Mouse (Mus musculus): ENCODE measurements around the gene Slc16a13. TPM values are rescaled to one million over a fixed set of nuclear protein-coding genes. Genes with fewer than 3 reads are reported as not detected.
"Not testable (repeated sequence)": the region's sequence is repeated elsewhere in the genome, so short reads cannot be mapped to it uniquely, and the experiment has no call there.

The Slc16a13 gene
- total RNA-seq, 1 experiment: 12.4 TPM

DNA sequence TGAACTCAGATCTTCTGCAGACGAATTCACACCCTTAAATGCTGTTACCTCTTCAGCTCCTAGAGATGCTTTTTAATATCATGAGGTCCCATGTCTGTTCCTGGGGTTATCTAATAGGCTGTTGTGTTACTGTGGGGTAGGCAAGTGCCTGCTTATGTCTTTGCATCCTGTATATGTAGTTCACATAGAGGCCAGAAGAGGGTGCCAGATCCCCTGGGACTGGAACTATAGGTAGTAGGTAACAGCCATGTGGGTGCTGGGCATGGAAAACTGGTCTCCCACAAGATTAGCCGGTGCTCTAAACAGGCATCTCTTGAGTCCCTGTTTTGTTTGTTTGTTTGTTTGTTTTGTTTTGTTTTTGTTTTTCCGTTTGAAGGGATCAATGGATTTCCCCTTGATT, 49.0 kb downstream of the Slc16a13 start:
- no peaks in the 10 kb centered on the region; the same call in 1 of the 2 replicates for H3K9me3 ChIP-seq (ENCODE audit: control insufficient read depth, insufficient read depth, low read depth, low read length)
- no peak overlapping the region for H3K9ac ChIP-seq (ENCODE audit: insufficient read depth, low read depth, low read length, poor library complexity, severe bottlenecking)
- no peaks in the 10 kb centered on the region for H3K4me1 ChIP-seq (ENCODE audit: control insufficient read depth in 2 of 2, insufficient read depth in 2 of 2, low read length in 2 of 2, poor library complexity in 1 of 2)
- no peak for TF ChIP-seq HCFC1 (IDR thresholded peaks at IDR 0.05; ENCODE audit: borderline replicate concordance, insufficient read depth, low read length)
- no peak for TF ChIP-seq ZNF384 (IDR thresholded peaks at IDR 0.05; ENCODE audit: low read depth, low read length)
- TF ChIP-seq ZC3H11A (IDR thresholded peaks at IDR 0.05; ENCODE audit: borderline replicate concordance, low read depth, low read length): peak; percentile 45; the same call in 1 of the 2 replicates
- H3K4me3 ChIP-seq (ENCODE audit: insufficient read depth in 1 of 2, low read depth in 1 of 2, low read length in 2 of 2, poor library complexity in 1 of 2, severe bottlenecking in 1 of 2): no peak overlapping the region
- in situ Hi-C loops (cut with MboI; ENCODE audit: low sequenced_read_pairs in 2 of 2, unreplicated experiment in 2 of 2): loop anchor here in 1 of 2 experiments (10.0 kb wide), 1 partner anchor 117 kb away; the partner anchor contains the start of gene Asgr1
- H3K27ac ChIP-seq (ENCODE audit: insufficient read depth, low read depth, low read length, poor library complexity, severe bottlenecking): no peak overlapping the region
- no peaks in the 10 kb centered on the region for H3K36me3 ChIP-seq (ENCODE audit: control insufficient read depth, insufficient read depth, low read length, poor library complexity, severe bottlenecking)
- peak; percentile 85 for DNase-seq (ENCODE audit: low read depth, low spot score)

DNA sequence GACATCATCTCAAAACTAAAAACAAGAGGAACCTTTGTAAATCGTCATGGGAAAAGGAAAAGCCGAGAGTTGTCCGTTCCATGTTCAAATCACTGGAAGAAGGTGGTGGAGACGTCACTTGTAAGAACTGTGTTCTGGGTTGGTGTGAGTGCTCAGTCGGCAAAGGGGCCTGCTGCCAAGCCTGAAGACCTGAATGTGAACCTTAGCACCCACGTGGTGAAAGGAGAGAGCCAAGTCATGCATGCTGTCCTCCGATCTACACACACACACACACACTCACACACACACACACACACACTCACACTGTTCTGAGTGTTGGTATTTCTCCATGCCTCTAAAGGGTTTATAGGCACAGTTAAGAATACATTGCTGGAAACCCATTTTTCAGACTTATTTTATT, 49.7 kb downstream of the Slc16a13 start:
- no peak for TF ChIP-seq HCFC1 (IDR thresholded peaks at IDR 0.05; ENCODE audit: borderline replicate concordance, insufficient read depth, low read length)
- TF ChIP-seq CHD2 (IDR thresholded peaks at IDR 0.05; ENCODE audit: low read depth, low read length): no peak
- no peak for TF ChIP-seq MAFK (IDR thresholded peaks at IDR 0.05; ENCODE audit: insufficient read depth, low read depth, low read length)
- TF ChIP-seq ZNF384 (IDR thresholded peaks at IDR 0.05; ENCODE audit: low read depth, low read length): no peak
- Histone ChIP-seq H3K4me3 (ENCODE audit: insufficient read depth in 1 of 2, low read depth in 1 of 2, low read length in 2 of 2, poor library complexity in 1 of 2, severe bottlenecking in 1 of 2) (no peak overlapping the region), H3K9ac (ENCODE audit: insufficient read depth, low read depth, low read length, poor library complexity, severe bottlenecking) (no peak overlapping the region), H3K27ac (ENCODE audit: insufficient read depth, low read depth, low read length, poor library complexity, severe bottlenecking) (no peak overlapping the region), H3K4me1 (ENCODE audit: control insufficient read depth in 2 of 2, insufficient read depth in 2 of 2, low read length in 2 of 2, poor library complexity in 1 of 2) (no peaks in the 10 kb centered on the region), H3K9me3 (ENCODE audit: control insufficient read depth, insufficient read depth, low read depth, low read length) (no peaks in the 10 kb centered on the region; the same call in 1 of the 2 replicates), H3K36me3 (ENCODE audit: control insufficient read depth, insufficient read depth, low read length, poor library complexity, severe bottlenecking) (no peaks in the 10 kb centered on the region)
- in situ Hi-C loops (cut with MboI; ENCODE audit: low sequenced_read_pairs in 2 of 2, unreplicated experiment in 2 of 2): loop anchor here in 1 of 2 experiments (10.0 kb wide), 1 partner anchor 116 kb away; the partner anchor contains the start of gene Asgr1
- DNase-seq (ENCODE audit: low read depth, low spot score): no peak

DNA sequence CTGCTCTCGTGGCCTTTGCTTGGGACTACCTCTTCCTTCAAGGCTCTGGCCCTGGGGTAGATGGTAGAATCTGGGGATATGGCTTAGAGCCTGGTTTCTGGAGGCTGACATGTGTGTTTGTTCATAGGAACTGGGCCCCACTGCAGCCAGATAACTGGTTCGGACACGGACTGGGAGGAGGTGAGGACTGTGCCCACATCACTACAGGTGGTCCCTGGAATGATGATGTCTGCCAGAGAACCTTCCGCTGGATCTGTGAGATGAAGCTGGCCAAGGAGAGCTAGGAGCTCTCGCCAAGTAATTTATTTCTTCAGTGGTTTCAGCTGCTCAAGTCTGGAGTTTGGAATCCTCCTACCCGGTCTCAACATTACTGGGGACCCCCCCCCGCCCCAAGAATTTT, 50.6 kb downstream of the Slc16a13 start:
- Histone ChIP-seq H3K4me1 (ENCODE audit: control insufficient read depth in 2 of 2, insufficient read depth in 2 of 2, low read length in 2 of 2, poor library complexity in 1 of 2) (no peaks in the 10 kb centered on the region), H3K9ac (ENCODE audit: insufficient read depth, low read depth, low read length, poor library complexity, severe bottlenecking) (no peak overlapping the region), H3K27ac (ENCODE audit: insufficient read depth, low read depth, low read length, poor library complexity, severe bottlenecking) (no peak overlapping the region), H3K36me3 (ENCODE audit: control insufficient read depth, insufficient read depth, low read length, poor library complexity, severe bottlenecking) (no peaks in the 10 kb centered on the region), H3K4me3 (ENCODE audit: insufficient read depth in 1 of 2, low read depth in 1 of 2, low read length in 2 of 2, poor library complexity in 1 of 2, severe bottlenecking in 1 of 2) (no peak overlapping the region), H3K9me3 (ENCODE audit: control insufficient read depth, insufficient read depth, low read depth, low read length) (no peaks in the 10 kb centered on the region)
- in situ Hi-C loops (cut with MboI; ENCODE audit: low sequenced_read_pairs in 2 of 2, unreplicated experiment in 2 of 2): loop anchor here in 1 of 2 experiments (10.0 kb wide), 1 partner anchor 115 kb away; the partner anchor contains the start of gene Asgr1
- no peak for DNase-seq (ENCODE audit: low read depth, low spot score)
- no peak for TF ChIP-seq ZC3H11A (IDR thresholded peaks at IDR 0.05; ENCODE audit: borderline replicate concordance, low read depth, low read length)
- TF ChIP-seq CHD2 (IDR thresholded peaks at IDR 0.05; ENCODE audit: low read depth, low read length): no peak
- TF ChIP-seq ZNF384 (IDR thresholded peaks at IDR 0.05; ENCODE audit: low read depth, low read length): no peak
- no peak for TF ChIP-seq MAFK (IDR thresholded peaks at IDR 0.05; ENCODE audit: insufficient read depth, low read depth, low read length)
- no peak for TF ChIP-seq HCFC1 (IDR thresholded peaks at IDR 0.05; ENCODE audit: borderline replicate concordance, insufficient read depth, low read length)

DNA sequence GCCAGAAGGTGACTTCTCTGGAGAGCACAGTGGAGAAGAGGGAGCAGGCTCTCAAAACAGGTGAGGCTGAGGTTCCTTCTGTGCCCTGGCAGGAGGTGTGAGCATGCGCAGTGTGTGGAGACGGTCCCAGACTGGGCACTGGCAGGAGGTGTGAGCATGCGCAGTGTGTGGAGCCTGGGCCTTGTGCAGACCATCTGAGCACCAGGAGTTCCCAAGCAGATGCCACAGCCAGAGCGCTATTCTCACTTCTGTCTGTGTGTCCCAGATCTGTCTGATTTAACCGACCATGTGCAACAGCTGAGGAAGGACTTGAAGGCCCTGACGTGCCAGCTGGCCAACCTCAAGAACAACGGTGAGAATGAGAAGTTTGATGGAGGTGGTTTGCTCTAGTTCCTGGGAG, 51.4 kb downstream of the Slc16a13 start:
- DNase-seq (ENCODE audit: low read depth, low spot score); H3K4me3 ChIP-seq (ENCODE audit: insufficient read depth in 1 of 2, low read depth in 1 of 2, low read length in 2 of 2, poor library complexity in 1 of 2, severe bottlenecking in 1 of 2); H3K4me1 ChIP-seq (ENCODE audit: control insufficient read depth in 2 of 2, insufficient read depth in 2 of 2, low read length in 2 of 2, poor library complexity in 1 of 2); H3K36me3 ChIP-seq (ENCODE audit: control insufficient read depth, insufficient read depth, low read length, poor library complexity, severe bottlenecking); H3K9ac ChIP-seq (ENCODE audit: insufficient read depth, low read depth, low read length, poor library complexity, severe bottlenecking); in situ Hi-C loops (cut with MboI; ENCODE audit: low sequenced_read_pairs in 2 of 2, unreplicated experiment in 2 of 2); H3K27ac ChIP-seq (ENCODE audit: insufficient read depth, low read depth, low read length, poor library complexity, severe bottlenecking); H3K9me3 ChIP-seq (ENCODE audit: control insufficient read depth, insufficient read depth, low read depth, low read length): not testable (repeated sequence)

DNA sequence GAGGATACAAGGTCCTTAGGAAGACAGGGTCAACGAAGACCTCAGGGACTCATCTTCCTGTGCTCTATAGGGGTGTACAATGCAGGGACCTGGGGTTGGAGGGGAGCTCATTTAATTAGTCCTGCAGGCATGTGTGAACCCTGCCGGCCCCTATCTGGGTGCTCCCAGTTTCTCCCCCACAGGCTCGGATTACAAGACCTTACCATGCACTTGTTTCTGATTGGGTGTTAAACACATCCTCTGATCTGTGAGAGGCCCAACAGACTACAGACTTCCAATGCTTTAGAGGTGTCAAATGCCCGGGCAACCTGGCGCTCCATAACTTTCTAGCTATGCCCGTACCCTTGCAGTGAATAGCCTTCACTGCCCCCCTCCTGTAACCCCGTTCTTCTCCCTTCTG, 52.7 kb downstream of the Slc16a13 start:
- DNase-seq (ENCODE audit: low read depth, low spot score): no peak
- Histone ChIP-seq H3K27ac (ENCODE audit: insufficient read depth, low read depth, low read length, poor library complexity, severe bottlenecking) (no peak overlapping the region), H3K9ac (ENCODE audit: insufficient read depth, low read depth, low read length, poor library complexity, severe bottlenecking) (no peak overlapping the region), H3K4me3 (ENCODE audit: insufficient read depth in 1 of 2, low read depth in 1 of 2, low read length in 2 of 2, poor library complexity in 1 of 2, severe bottlenecking in 1 of 2) (no peak overlapping the region), H3K36me3 (ENCODE audit: control insufficient read depth, insufficient read depth, low read length, poor library complexity, severe bottlenecking) (no peaks in the 10 kb centered on the region), H3K9me3 (ENCODE audit: control insufficient read depth, insufficient read depth, low read depth, low read length) (no peaks in the 10 kb centered on the region), H3K4me1 (ENCODE audit: control insufficient read depth in 2 of 2, insufficient read depth in 2 of 2, low read length in 2 of 2, poor library complexity in 1 of 2) (no peaks in the 10 kb centered on the region)
- in situ Hi-C loops (cut with MboI; ENCODE audit: low sequenced_read_pairs in 2 of 2, unreplicated experiment in 2 of 2): no loop called here
- TF ChIP-seq HCFC1 (IDR thresholded peaks at IDR 0.05; ENCODE audit: borderline replicate concordance, insufficient read depth, low read length): no peak
- no peak for TF ChIP-seq MAFK (IDR thresholded peaks at IDR 0.05; ENCODE audit: insufficient read depth, low read depth, low read length)
- TF ChIP-seq ZC3H11A (IDR thresholded peaks at IDR 0.05; ENCODE audit: borderline replicate concordance, low read depth, low read length): no peak
- TF ChIP-seq CHD2 (IDR thresholded peaks at IDR 0.05; ENCODE audit: low read depth, low read length): no peak
- no peak for TF ChIP-seq ZNF384 (IDR thresholded peaks at IDR 0.05; ENCODE audit: low read depth, low read length)

Other genes starting within 250 kb of the Slc16a13 start
- gene Ctdnep1, start 239.9 kb downstream of the Slc16a13 start, total RNA-seq (2012; rRNA removed): 33.3 and 41.2 TPM in 2 replicates
- 76.1 and 87.9 TPM in 2 replicates for gene Elp5, start 238.5 kb downstream of the Slc16a13 start, total RNA-seq (2012; rRNA removed)
- gene Gabarap, start 229.9 kb downstream of the Slc16a13 start, total RNA-seq (2012; rRNA removed): 57.7 and 70.6 TPM in 2 replicates
- 64.7 and 80.9 TPM in 2 replicates for gene Phf23, start 225.3 kb downstream of the Slc16a13 start, total RNA-seq (2012; rRNA removed)
- gene Dvl2, start 220.5 kb downstream of the Slc16a13 start, total RNA-seq (2012; rRNA removed): 47.4 and 70.9 TPM in 2 replicates
- 32.5 and 48.7 TPM in 2 replicates for gene Acadvl, start 205.7 kb downstream of the Slc16a13 start, total RNA-seq (2012; rRNA removed)
- 10.8 and 11.4 TPM in 2 replicates for gene Dlg4, start 204.1 kb downstream of the Slc16a13 start, total RNA-seq (2012; rRNA removed)
- 0.58 TPM in 1 of 2 replicates, not detected in the other for gene Asgr1, start 167.0 kb downstream of the Slc16a13 start, total RNA-seq (2012; rRNA removed)
- 2.0 and 2.1 TPM in 2 replicates for gene Asgr2, start 128.4 kb downstream of the Slc16a13 start, total RNA-seq (2012; rRNA removed)
- gene Mgl2, start 90.7 kb downstream of the Slc16a13 start, total RNA-seq (2012; rRNA removed): 0.42 and 1.8 TPM in 2 replicates
- gene Clec10a, start 64.9 kb downstream of the Slc16a13 start, total RNA-seq (2012; rRNA removed): 2.1 and 2.2 TPM in 2 replicates
- gene Slc16a11, start 8.3 kb downstream of the Slc16a13 start, total RNA-seq (2012; rRNA removed): 0.98 and 3.0 TPM in 2 replicates
- gene Bcl6b, start 8.7 kb upstream of the Slc16a13 start, total RNA-seq (2012; rRNA removed): 5.2 and 7.1 TPM in 2 replicates
- 49.9 and 59.4 TPM in 2 replicates for gene 0610010K14Rik, start 16.9 kb upstream of the Slc16a13 start, total RNA-seq (2012; rRNA removed)
- gene Gm21988, start 18.8 kb upstream of the Slc16a13 start, total RNA-seq (2012; rRNA removed): 2.4 and 4.5 TPM in 2 replicates
- gene Rnasek, start 18.8 kb upstream of the Slc16a13 start, total RNA-seq (2012; rRNA removed): 66.0 and 75.1 TPM in 2 replicates
- gene Alox12, start 34.3 kb upstream of the Slc16a13 start, total RNA-seq (2012; rRNA removed): 0.49 and 0.69 TPM in 2 replicates
- 0.16 and 0.27 TPM in 2 replicates for gene Alox12e, start 101.6 kb upstream of the Slc16a13 start, total RNA-seq (2012; rRNA removed)
- 0.53 and 1.7 TPM in 2 replicates for gene Alox15, start 131.0 kb upstream of the Slc16a13 start, total RNA-seq (2012; rRNA removed)
- 76.5 and 77.5 TPM in 2 replicates for gene Pelp1, start 189.0 kb upstream of the Slc16a13 start, total RNA-seq (2012; rRNA removed)
- 30.6 and 43.1 TPM in 2 replicates for gene Arrb2, start 211.6 kb upstream of the Slc16a13 start, total RNA-seq (2012; rRNA removed)
- 29.1 and 31.2 TPM in 2 replicates for gene Med11, start 230.9 kb upstream of the Slc16a13 start, total RNA-seq (2012; rRNA removed)
- gene Zmynd15, start 238.4 kb upstream of the Slc16a13 start, total RNA-seq (2012; rRNA removed): 0.54 and 1.5 TPM in 2 replicates
- 2.9 and 6.6 TPM in 2 replicates for gene Cxcl16, start 238.9 kb upstream of the Slc16a13 start, total RNA-seq (2012; rRNA removed)